Mouse (Mus musculus): Measurements from ENCODE around the gene Dbh. TPM values are rescaled to one million over a fixed set of nuclear protein-coding genes. Genes with fewer than 3 reads are reported as not detected.
A peak's percentile ranks its signal among the peaks of the same experiment; 100 is the strongest.

Dbh gene
- total RNA-seq, 2 experiments from 2014 or later: 1.3 to 1.8 TPM

GRCm38 (mm10) chr2:27209816-27210215 is 44.8 kb downstream of the Dbh start:
- DNase-seq (ENCODE audit: low spot score in 2 of 2): no peak
- intact Hi-C loops (cut with DNase I): no loop called here

DNA sequence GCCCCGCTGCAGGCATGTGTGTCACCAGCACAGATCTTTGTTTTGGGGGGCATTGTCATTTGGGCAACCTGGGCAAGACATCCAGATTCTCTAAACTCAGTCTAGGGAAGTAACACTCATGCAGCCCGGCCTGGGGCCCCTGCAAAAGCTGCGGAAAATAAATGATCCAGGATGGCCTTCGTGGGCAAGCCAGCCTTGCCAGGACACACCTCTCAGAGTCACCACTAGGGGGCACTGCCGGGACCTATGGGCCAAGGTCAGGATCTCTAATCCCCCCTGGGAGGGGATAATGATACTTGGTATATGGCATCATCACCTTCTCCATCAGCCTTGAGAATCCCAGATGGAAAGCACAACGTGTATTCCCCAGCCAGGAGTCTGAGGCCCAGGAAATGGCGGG is 45.2 kb downstream of the Dbh start:
- DNase-seq (ENCODE audit: low spot score in 2 of 2): no peak
- intact Hi-C loops (cut with DNase I): no loop called here

DNA sequence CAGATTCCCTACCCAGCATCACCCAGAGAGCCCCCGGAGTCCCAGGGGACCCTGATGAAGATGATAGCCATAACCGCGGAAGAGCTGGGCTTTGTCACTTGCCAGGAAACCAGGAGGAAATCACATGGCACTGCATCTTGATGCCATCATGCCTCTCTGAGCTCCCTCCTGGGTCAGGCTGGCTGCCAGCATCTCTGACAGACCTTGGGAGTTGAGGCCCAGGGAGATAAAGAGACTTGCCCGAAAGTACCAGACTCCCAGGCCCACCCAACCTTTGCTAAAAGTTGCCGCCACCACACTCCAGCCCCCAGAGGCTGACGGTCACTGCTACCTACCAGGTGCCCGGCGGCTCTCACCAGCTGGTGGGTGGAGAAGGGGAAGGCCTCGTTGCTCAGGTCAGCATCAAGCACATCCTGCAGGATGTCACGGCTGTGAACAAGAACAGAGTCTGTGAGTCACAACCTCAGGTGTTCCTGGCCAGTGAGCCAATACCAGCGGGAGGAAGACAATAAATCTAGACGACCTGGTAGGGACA is 45.7 kb downstream of the Dbh start:
- intact Hi-C loops (cut with DNase I): no loop called here
- no peak for DNase-seq (ENCODE audit: low spot score in 2 of 2)

- intact Hi-C loops (cut with DNase I): no loop called here
Observed at GRCm38 (mm10) chr2:27211966-27212893, 47.2 kb downstream of the Dbh start.

DNA sequence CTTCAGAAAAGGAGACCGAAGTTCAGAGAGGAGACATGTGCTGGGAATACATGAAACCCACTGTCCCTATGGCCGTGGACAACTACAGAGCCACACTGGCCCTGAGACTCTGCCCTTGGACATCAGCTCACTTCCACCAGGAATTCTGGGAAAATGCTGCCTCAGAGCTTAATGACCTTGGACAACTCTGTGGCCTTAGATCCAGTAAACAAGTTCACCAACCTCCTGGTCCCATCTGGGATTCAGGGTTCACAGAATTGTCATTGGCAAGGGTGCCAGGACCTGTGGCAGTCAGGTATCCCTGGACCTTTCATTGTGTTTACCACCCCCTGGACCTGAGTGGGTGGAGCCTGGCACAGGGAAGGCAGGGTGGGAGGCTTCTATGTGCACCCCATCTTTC is 50.5 kb downstream of the Dbh start:
- intact Hi-C loops (cut with DNase I): no loop called here
- DNase-seq (ENCODE audit: low spot score in 2 of 2): no peak

More at GRCm38 (mm10) chr2:27211966-27212893, 47.2 kb downstream of the Dbh start:
- peak; percentile 43 to 53 for DNase-seq (ENCODE audit: low spot score in 2 of 2)

GRCm38 (mm10) chr2:27218121-27218544 is 53.1 kb downstream of the Dbh start:
- intact Hi-C loops (cut with DNase I): no loop called here
- DNase-seq (ENCODE audit: low spot score in 2 of 2): no peak

GRCm38 (mm10) chr2:27218569-27218968 is 53.5 kb downstream of the Dbh start:
- intact Hi-C loops (cut with DNase I): no loop called here
- no peak for DNase-seq (ENCODE audit: low spot score in 2 of 2)

- DNase-seq (ENCODE audit: low spot score in 2 of 2): peak; percentile 61 to 79
- intact Hi-C loops (cut with DNase I): no loop called here
Observed at GRCm38 (mm10) chr2:27223012-27223421, 58.0 kb downstream of the Dbh start.

DNA sequence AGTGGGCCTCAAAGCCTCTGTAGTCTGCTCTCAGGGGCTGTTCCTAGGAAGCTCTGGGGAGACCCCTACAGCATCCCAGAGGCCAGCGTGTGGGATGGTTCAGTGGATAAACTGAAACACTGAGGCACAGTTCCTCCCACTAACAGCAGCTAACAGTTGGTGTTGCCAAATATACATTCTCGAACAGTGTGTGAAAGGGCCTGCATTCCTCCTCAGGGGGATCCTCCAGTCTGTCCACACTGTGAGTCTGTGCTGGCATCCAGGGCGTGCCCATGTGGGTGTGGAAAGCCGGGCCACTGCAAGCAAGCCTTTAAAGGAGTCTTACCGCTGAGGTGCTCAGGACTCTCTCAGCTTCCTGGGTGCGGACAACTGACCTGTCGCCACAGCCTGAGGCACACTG is 61.5 kb downstream of the Dbh start:
- intact Hi-C loops (cut with DNase I): loop anchor here (5.0 kb wide), 1 partner anchor 64 kb away; no protein-coding TSS in a partner anchor
- DNase-seq (ENCODE audit: low spot score in 2 of 2): peak; percentile 41 to 60

GRCm38 (mm10) chr2:27228809-27229480 is 63.9 kb downstream of the Dbh start:
- intact Hi-C loops (cut with DNase I): loop anchor here (5.0 kb wide), 1 partner anchor 67 kb away; no protein-coding TSS in a partner anchor
- no peak for DNase-seq (ENCODE audit: low spot score in 2 of 2)

- intact Hi-C loops (cut with DNase I): loop anchor here (5.0 kb wide), 1 partner anchor 67 kb away; no protein-coding TSS in a partner anchor
- no peak for DNase-seq (ENCODE audit: low spot score in 2 of 2)
Observed at GRCm38 (mm10) chr2:27229481-27230105, 64.6 kb downstream of the Dbh start.

GRCm38 (mm10) chr2:27232376-27232775 is 67.3 kb downstream of the Dbh start:
- intact Hi-C loops (cut with DNase I): no loop called here

More at GRCm38 (mm10) chr2:27232376-27232775, 67.3 kb downstream of the Dbh start:
- peak; percentile 58 to 80 for DNase-seq (ENCODE audit: low spot score in 2 of 2)

Other genes starting within 250 kb of the Dbh start
- 10 to 100 TPM; 30.8 to 38.9 TPM for gene Surf2, start 248.9 kb upstream of the Dbh start, total RNA-seq (2021)
- 10 to 100 TPM; 82.5 to 87.3 TPM for gene Surf1, start 248.7 kb upstream of the Dbh start, total RNA-seq (2021)
- gene Surf4, start 231.3 kb upstream of the Dbh start, total RNA-seq (2021): 10 to 100 TPM; 59.8 to 60.8 TPM
- gene Stkld1, start 231.2 kb upstream of the Dbh start, total RNA-seq (2021): under 1 TPM; 0.15 TPM
- 10 to 100 TPM; 49.8 to 58.4 TPM for gene Rexo4, start 200.8 kb upstream of the Dbh start, total RNA-seq (2021)
- 1 to 10 TPM; 2.0 to 2.7 TPM for gene Adamts13, start 191.8 kb upstream of the Dbh start, total RNA-seq (2021)
- gene Cacfd1, start 155.3 kb upstream of the Dbh start, total RNA-seq (2021): 10 to 100 TPM; 50.4 to 51.0 TPM
- gene Slc2a6, start 137.2 kb upstream of the Dbh start, total RNA-seq (2021): 10 to 100 TPM; 44.8 to 49.1 TPM
- gene Mymk, start 93.1 kb upstream of the Dbh start, total RNA-seq (2021): 1 to 10 TPM in 1 of 2 experiments, under 1 TPM in 1; 0.92 to 1.1 TPM
- gene Adamtsl2, start 85.9 kb upstream of the Dbh start, total RNA-seq (2021): 10 to 100 TPM; 27.4 to 29.3 TPM
- gene Fam163b, start 22.7 kb upstream of the Dbh start, total RNA-seq (2021): 100 to 1,000 TPM; 142 to 143 TPM
- 10 to 100 TPM; 11.1 to 12.9 TPM for gene Sardh, start 83.1 kb downstream of the Dbh start, total RNA-seq (2021)

Data from left cerebral cortex, postnatal 14 days (tissue).